Mouse (Mus musculus): Measurements from ENCODE around the gene Tuba3a. TPM values are rescaled to one million over a fixed set of nuclear protein-coding genes. Genes with fewer than 3 reads are reported as not detected.

Tuba3a gene
- polyA plus RNA-seq, 1 experiment from 2014 or later: not detected

DNA sequence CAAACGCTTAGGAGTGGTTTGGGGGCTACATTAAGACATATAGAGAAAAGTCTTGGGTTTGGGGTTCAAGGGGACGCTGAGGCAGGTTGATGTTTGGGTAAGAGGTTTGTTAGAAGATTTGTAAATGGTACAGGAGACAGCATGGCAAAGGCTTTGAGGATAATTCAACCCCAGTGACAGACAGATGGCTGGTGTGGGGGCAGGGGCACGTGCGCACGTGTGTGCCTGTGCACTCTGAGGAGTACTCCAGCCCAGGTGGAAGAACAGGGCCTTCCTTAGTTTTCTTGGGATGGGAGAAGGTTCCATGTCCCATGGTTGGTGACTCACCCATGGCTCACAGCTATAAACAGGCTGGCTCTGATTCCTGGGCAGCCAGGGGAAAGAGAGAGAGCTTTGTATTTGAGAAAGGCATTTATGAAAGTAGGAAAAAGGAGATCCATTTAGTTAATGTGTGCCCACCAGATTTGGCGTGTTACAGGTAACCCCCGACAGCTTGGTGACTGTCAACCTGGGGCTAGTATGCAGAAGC is 30.3 kb downstream of the Tuba3a start:
- Histone ChIP-seq H3K36me3 (replicated peaks; ENCODE audit: control insufficient read depth, insufficient read depth, low read depth, low read length) (no peaks in the 10 kb centered on the region), H3K27me3 (ENCODE audit: control insufficient read depth, insufficient read depth, low read length) (no peaks in the 10 kb centered on the region), H3K27ac (replicated peaks; ENCODE audit: low read depth, low read length) (no peak overlapping the region), H3K4me2 (ENCODE audit: low read depth, low read length) (no peak overlapping the region), H3K4me3 (ENCODE audit: low read depth, low read length) (no peak overlapping the region), H3K9ac (replicated peaks; ENCODE audit: low read length) (no peak overlapping the region), H3K9me3 (replicated peaks; ENCODE audit: control insufficient read depth, low read length) (no peaks in the 10 kb centered on the region), H3K4me1 (ENCODE audit: control insufficient read depth, insufficient read depth, low read length) (no peaks in the 10 kb centered on the region)
- DNase-seq (ENCODE audit: low spot score) (no peak), ATAC-seq (replicated peaks; ENCODE audit: insufficient number of reproducible peaks, low FRiP score, low TSS enrichment, low read depth) (no peak)
- 85% methylated on average over 7 of the region's 7 CpGs for whole genome bisulfite sequencing

DNA sequence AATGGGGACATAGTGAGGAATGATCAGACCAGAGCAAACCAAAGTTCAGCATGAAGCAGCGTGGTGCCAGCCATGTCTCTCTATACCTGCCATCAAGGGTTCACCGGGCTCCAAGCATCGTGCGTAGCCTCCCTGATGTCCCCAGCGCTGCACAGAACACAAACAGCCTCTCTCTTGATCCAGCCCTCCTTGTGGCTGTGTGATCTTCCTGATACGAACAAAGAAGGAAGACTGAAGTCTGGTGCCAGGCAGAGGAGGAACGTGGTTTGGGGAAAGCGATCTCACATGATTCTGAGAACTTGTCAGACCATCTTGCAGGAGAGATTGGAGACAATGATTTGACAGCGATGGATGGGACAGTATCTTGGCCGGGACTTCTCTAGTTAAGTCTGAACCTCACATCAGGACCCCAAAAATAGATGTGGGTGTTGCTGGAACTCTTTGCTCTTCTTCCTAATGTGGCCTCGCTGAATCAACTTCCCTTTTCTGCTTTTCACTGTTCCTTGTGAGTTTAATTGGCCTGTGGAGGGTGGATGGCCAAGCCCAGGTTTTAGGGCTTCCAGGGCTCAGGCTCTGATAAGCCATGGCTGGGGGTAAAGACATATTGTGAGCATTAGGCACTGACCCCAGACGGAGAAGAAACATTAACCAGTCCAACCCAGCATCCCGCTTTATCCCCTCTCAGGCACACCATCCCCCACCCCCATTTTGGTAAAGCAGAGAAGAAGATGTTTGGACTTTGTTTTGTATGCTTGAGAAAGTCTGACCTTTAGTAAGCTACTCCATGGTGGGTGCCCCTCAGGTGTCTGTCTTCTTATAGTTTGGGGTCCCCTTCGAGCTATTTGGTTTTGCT is 31.8 kb downstream of the Tuba3a start:
- no peak for ATAC-seq (replicated peaks; ENCODE audit: insufficient number of reproducible peaks, low FRiP score, low TSS enrichment, low read depth)
- Histone ChIP-seq H3K9me3 (replicated peaks; ENCODE audit: control insufficient read depth, low read length) (no peaks in the 10 kb centered on the region), H3K27ac (replicated peaks; ENCODE audit: low read depth, low read length) (no peak overlapping the region), H3K27me3 (ENCODE audit: control insufficient read depth, insufficient read depth, low read length) (no peaks in the 10 kb centered on the region), H3K36me3 (replicated peaks; ENCODE audit: control insufficient read depth, insufficient read depth, low read depth, low read length) (no peaks in the 10 kb centered on the region), H3K9ac (replicated peaks; ENCODE audit: low read length) (no peak overlapping the region), H3K4me3 (ENCODE audit: low read depth, low read length) (no peak overlapping the region), H3K4me2 (ENCODE audit: low read depth, low read length) (no peak overlapping the region), H3K4me1 (ENCODE audit: control insufficient read depth, insufficient read depth, low read length) (no peaks in the 10 kb centered on the region)
- no peak for DNase-seq (ENCODE audit: low spot score)
- WGBS: 84% methylated on average over 14 of the region's 14 CpGs

GRCm38 (mm10) chr6:125252711-125253110 is 33.1 kb downstream of the Tuba3a start:
- Histone ChIP-seq H3K4me2 (ENCODE audit: low read depth, low read length) (no peak overlapping the region), H3K27me3 (ENCODE audit: control insufficient read depth, insufficient read depth, low read length) (no peaks in the 10 kb centered on the region), H3K36me3 (replicated peaks; ENCODE audit: control insufficient read depth, insufficient read depth, low read depth, low read length) (no peaks in the 10 kb centered on the region), H3K9me3 (replicated peaks; ENCODE audit: control insufficient read depth, low read length) (no peaks in the 10 kb centered on the region), H3K9ac (replicated peaks; ENCODE audit: low read length) (no peak overlapping the region), H3K4me1 (ENCODE audit: control insufficient read depth, insufficient read depth, low read length) (no peaks in the 10 kb centered on the region), H3K27ac (replicated peaks; ENCODE audit: low read depth, low read length) (no peak overlapping the region), H3K4me3 (ENCODE audit: low read depth, low read length) (no peak overlapping the region)
- 87% methylated on average over 8 of the region's 8 CpGs for WGBS
- no peak for DNase-seq (ENCODE audit: low spot score)
- no peak for ATAC-seq (replicated peaks; ENCODE audit: insufficient number of reproducible peaks, low FRiP score, low TSS enrichment, low read depth)

- DNase-seq (ENCODE audit: low spot score) (no peak), ATAC-seq (replicated peaks; ENCODE audit: insufficient number of reproducible peaks, low FRiP score, low TSS enrichment, low read depth) (no peak)
- 73% methylated on average over 3 of the region's 3 CpGs for whole genome bisulfite sequencing
- H3K4me3 ChIP-seq (ENCODE audit: low read depth, low read length): no peak overlapping the region
- no peak overlapping the region for H3K4me2 ChIP-seq (ENCODE audit: low read depth, low read length)
- H3K4me1 ChIP-seq (ENCODE audit: control insufficient read depth, insufficient read depth, low read length): no peaks in the 10 kb centered on the region
- no peak overlapping the region for H3K9ac ChIP-seq (replicated peaks; ENCODE audit: low read length)
- H3K9me3 ChIP-seq (replicated peaks; ENCODE audit: control insufficient read depth, low read length): no peaks in the 10 kb centered on the region
- H3K36me3 ChIP-seq (replicated peaks; ENCODE audit: control insufficient read depth, insufficient read depth, low read depth, low read length): no peaks in the 10 kb centered on the region
- H3K27ac ChIP-seq (replicated peaks; ENCODE audit: low read depth, low read length): no peak overlapping the region
- no peaks in the 10 kb centered on the region for H3K27me3 ChIP-seq (ENCODE audit: control insufficient read depth, insufficient read depth, low read length)
These were observed 33.6 kb downstream of the Tuba3a start for GRCm38 (mm10) chr6:125252285-125252684.

DNA sequence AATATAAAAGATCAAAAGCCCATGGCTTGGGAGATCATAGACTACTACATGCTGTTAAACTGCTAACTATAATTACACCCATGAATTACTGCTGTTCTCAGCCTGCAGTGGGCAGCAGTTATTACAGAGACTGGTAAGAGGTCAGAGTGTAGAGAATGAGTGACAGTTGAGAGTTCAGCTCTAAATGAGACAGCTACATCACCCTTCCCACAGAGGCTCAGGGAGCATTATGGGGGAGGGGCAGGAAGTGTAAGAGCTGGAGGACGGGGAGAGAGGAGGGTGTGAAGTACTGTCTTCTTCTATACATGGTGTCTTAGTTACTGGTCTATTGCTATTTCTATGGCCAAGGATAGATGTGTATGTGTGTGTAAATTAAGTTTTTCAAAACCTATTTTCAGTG is 41.3 kb downstream of the Tuba3a start:
- H3K4me1 ChIP-seq (ENCODE audit: control insufficient read depth, insufficient read depth, low read length): no peaks in the 10 kb centered on the region
- H3K4me3 ChIP-seq (ENCODE audit: low read depth, low read length): no peak overlapping the region
- H3K27me3 ChIP-seq (ENCODE audit: control insufficient read depth, insufficient read depth, low read length): no peaks in the 10 kb centered on the region
- no peak overlapping the region for H3K27ac ChIP-seq (replicated peaks; ENCODE audit: low read depth, low read length)
- DNase-seq (ENCODE audit: low spot score) (no peak), ATAC-seq (replicated peaks; ENCODE audit: insufficient number of reproducible peaks, low FRiP score, low TSS enrichment, low read depth) (no peak)
- H3K36me3 ChIP-seq (replicated peaks; ENCODE audit: control insufficient read depth, insufficient read depth, low read depth, low read length): no peaks in the 10 kb centered on the region
- no peak overlapping the region for H3K9ac ChIP-seq (replicated peaks; ENCODE audit: low read length)
- 26% methylated on average over 1 of the region's 1 CpGs for WGBS
- H3K9me3 ChIP-seq (replicated peaks; ENCODE audit: control insufficient read depth, low read length): no peaks in the 10 kb centered on the region
- H3K4me2 ChIP-seq (ENCODE audit: low read depth, low read length): no peak overlapping the region

GRCm38 (mm10) chr6:125241566-125241965 is 44.3 kb downstream of the Tuba3a start:
- Histone ChIP-seq H3K27me3 (ENCODE audit: control insufficient read depth, insufficient read depth, low read length) (no peaks in the 10 kb centered on the region), H3K27ac (replicated peaks; ENCODE audit: low read depth, low read length) (no peak overlapping the region), H3K9me3 (replicated peaks; ENCODE audit: control insufficient read depth, low read length) (no peaks in the 10 kb centered on the region), H3K4me1 (ENCODE audit: control insufficient read depth, insufficient read depth, low read length) (no peaks in the 10 kb centered on the region), H3K36me3 (replicated peaks; ENCODE audit: control insufficient read depth, insufficient read depth, low read depth, low read length) (no peaks in the 10 kb centered on the region), H3K9ac (replicated peaks; ENCODE audit: low read length) (no peak overlapping the region), H3K4me2 (ENCODE audit: low read depth, low read length) (no peak overlapping the region), H3K4me3 (ENCODE audit: low read depth, low read length) (no peak overlapping the region)
- ATAC-seq (replicated peaks; ENCODE audit: insufficient number of reproducible peaks, low FRiP score, low TSS enrichment, low read depth) (no peak), DNase-seq (ENCODE audit: low spot score) (no peak)
- 79% methylated on average over 8 of the region's 8 CpGs for WGBS

DNA sequence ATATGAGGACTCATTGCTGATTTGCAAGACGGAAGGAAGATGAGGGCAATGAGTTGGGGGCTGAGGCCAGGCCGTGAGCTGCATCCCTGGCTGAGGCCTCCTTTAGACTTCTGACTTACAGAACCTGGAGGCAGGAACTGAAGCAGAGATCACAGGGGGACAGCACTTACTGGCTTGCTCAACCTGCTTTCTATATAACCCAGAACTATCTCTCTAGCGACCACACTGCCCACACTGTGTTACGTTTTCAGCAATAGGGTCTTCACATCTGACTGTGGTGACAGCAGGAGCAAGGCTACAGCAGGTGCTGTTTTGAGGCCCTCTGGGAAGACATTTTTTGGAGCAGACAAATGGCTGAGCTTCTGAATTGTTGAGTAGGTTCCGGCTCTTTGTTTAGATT is 45.2 kb downstream of the Tuba3a start:
- Histone ChIP-seq H3K27ac (replicated peaks; ENCODE audit: low read depth, low read length) (no peak overlapping the region), H3K36me3 (replicated peaks; ENCODE audit: control insufficient read depth, insufficient read depth, low read depth, low read length) (no peaks in the 10 kb centered on the region), H3K9ac (replicated peaks; ENCODE audit: low read length) (no peak overlapping the region), H3K27me3 (ENCODE audit: control insufficient read depth, insufficient read depth, low read length) (no peaks in the 10 kb centered on the region), H3K9me3 (replicated peaks; ENCODE audit: control insufficient read depth, low read length) (no peaks in the 10 kb centered on the region), H3K4me1 (ENCODE audit: control insufficient read depth, insufficient read depth, low read length) (no peaks in the 10 kb centered on the region), H3K4me2 (ENCODE audit: low read depth, low read length) (no peak overlapping the region), H3K4me3 (ENCODE audit: low read depth, low read length) (no peak overlapping the region)
- WGBS: 83% methylated on average over 5 of the region's 5 CpGs
- ATAC-seq (replicated peaks; ENCODE audit: insufficient number of reproducible peaks, low FRiP score, low TSS enrichment, low read depth) (no peak), DNase-seq (ENCODE audit: low spot score) (no peak)

DNA sequence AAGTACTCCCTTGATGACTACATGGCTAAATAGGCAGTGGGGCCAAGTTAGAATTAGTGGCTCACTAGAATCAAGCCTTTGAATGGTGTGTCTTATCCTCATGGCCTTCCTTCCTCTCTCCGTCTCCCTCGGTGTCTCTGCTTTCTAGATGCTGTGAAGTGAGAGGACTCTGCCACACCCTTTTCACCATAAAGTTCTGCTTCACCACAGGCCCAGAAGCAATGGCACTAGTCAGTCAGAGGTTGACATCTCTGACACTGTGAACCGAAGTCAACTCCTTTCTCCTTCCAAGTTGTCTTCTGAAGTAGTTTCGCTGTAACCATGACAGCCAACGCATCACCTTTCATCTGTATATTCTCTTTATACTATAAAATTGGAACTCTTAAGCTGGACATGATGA is 46.3 kb downstream of the Tuba3a start:
- no peak overlapping the region for H3K27ac ChIP-seq (replicated peaks; ENCODE audit: low read depth, low read length)
- H3K9ac ChIP-seq (replicated peaks; ENCODE audit: low read length): no peak overlapping the region
- H3K27me3 ChIP-seq (ENCODE audit: control insufficient read depth, insufficient read depth, low read length): no peaks in the 10 kb centered on the region
- ATAC-seq (replicated peaks; ENCODE audit: insufficient number of reproducible peaks, low FRiP score, low TSS enrichment, low read depth) (no peak), DNase-seq (ENCODE audit: low spot score) (no peak)
- no peaks in the 10 kb centered on the region for H3K36me3 ChIP-seq (replicated peaks; ENCODE audit: control insufficient read depth, insufficient read depth, low read depth, low read length)
- WGBS: 90% methylated on average over 5 of the region's 5 CpGs
- H3K4me2 ChIP-seq (ENCODE audit: low read depth, low read length): no peak overlapping the region
- H3K9me3 ChIP-seq (replicated peaks; ENCODE audit: control insufficient read depth, low read length): no peaks in the 10 kb centered on the region
- H3K4me1 ChIP-seq (ENCODE audit: control insufficient read depth, insufficient read depth, low read length): no peaks in the 10 kb centered on the region
- no peak overlapping the region for H3K4me3 ChIP-seq (ENCODE audit: low read depth, low read length)

Measured in embryonic facial prominence, embryonic 11.5 days (tissue).